Mouse (Mus musculus) limb, embryonic 14.5 days (tissue): ENCODE data around the gene Pfkfb2. TPM values are rescaled to one million over a fixed set of nuclear protein-coding genes. Genes with fewer than 3 reads are reported as not detected.
"Not testable (repeated sequence)": the region's sequence is repeated elsewhere in the genome, so short reads cannot be mapped to it uniquely, and the experiment has no call there.

Experiments used
- ATAC-seq: fragments of 200-750 bp; cut with Nextera tagmentation; 2 replicates; pipeline ENCODE4 v1.8.0; 2017; ENCODE audit warnings: low read depth, moderate number of reproducible peaks, moderate TSS enrichment; ENCODE audit not compliant: low FRiP score
- DNase-seq: peaks from one replicate; pipeline ENCODE4 v3.0.0-alpha.2; 2015; ENCODE audit warnings: low spot score
- H3K27ac ChIP-seq: fragments of 300-500 bp; sonication (generic); replicated peaks from 2 replicates; pipeline ENCODE4 v1.5.1; 2014; ENCODE audit warnings: low read depth, mild to moderate bottlenecking, low read length, moderate library complexity, mixed read lengths
- H3K27me3 ChIP-seq: fragments of 300-500 bp; sonication (generic); 2 replicates; pipeline ENCODE4 v1.6.1; 2014; ENCODE audit warnings: low read length, mixed read lengths; ENCODE audit not compliant: control insufficient read depth, insufficient read depth
- H3K36me3 ChIP-seq: fragments of 300-500 bp; sonication (generic); 2 replicates; pipeline ENCODE4 v1.6.1; 2014; ENCODE audit warnings: mild to moderate bottlenecking, low read length, moderate library complexity, mixed read lengths; ENCODE audit not compliant: control insufficient read depth, insufficient read depth
- H3K4me1 ChIP-seq: fragments of 300-500 bp; sonication (generic); 2 replicates; pipeline ENCODE4 v1.6.1; 2014; ENCODE audit warnings: antibody characterized with exemption, low read length, mixed read lengths; ENCODE audit not compliant: control insufficient read depth, insufficient read depth
- H3K4me2 ChIP-seq: fragments of 300-500 bp; sonication (generic); replicated peaks from 2 replicates; pipeline ENCODE4 v1.6.1; 2014; ENCODE audit warnings: low read depth, mild to moderate bottlenecking, low read length, moderate library complexity; ENCODE audit not compliant: severe bottlenecking
- H3K4me3 ChIP-seq: fragments of 300-500 bp; sonication (generic); replicated peaks from 2 replicates; pipeline ENCODE4 v1.5.1; 2014; ENCODE audit warnings: low read length
- H3K9ac ChIP-seq: fragments of 300-500 bp; sonication (generic); 2 replicates; pipeline ENCODE4 v1.6.1; 2014; ENCODE audit warnings: mild to moderate bottlenecking, low read depth, low read length, moderate library complexity; ENCODE audit not compliant: severe bottlenecking
- H3K9me3 ChIP-seq: fragments of 300-500 bp; sonication (generic); 2 replicates; pipeline ENCODE4 v1.6.1; 2016; ENCODE audit warnings: low read length; ENCODE audit not compliant: control insufficient read depth
- POLR2A ChIP-seq: fragments of 200-500 bp; IDR thresholded peaks from 2 replicates; pipeline ENCODE4 v1.8.0; 2012; ENCODE audit warnings: inconsistent platforms, mild to moderate bottlenecking, moderate library complexity, borderline replicate concordance; ENCODE audit not compliant: insufficient read depth, insufficient read length; ENCODE audit errors: extremely low read depth
- WGBS: fragments of 180-500 bp; shearing (Covaris S2); extraction: QIAGEN DNeasy Blood & Tissue Kit; methylation state at CpG from one replicate; pipeline ENCODE4 v1.1.7; 2014; 5-methylcytosine and 5-hydroxymethylcytosine counted together
- polyA plus RNA-seq, 2 experiments: library from polyadenylated mRNA; depleted of rRNA in 1 of 2; stranded (reverse) in 1 of 2; unstranded in 1 of 2; fragments of >200 nt; fragmentation: Nextera tagmentation in 1 of 2; extraction: Ambion mirVana in 1 of 2; gene quantifications; 2 replicates each; pipeline versions ENCODE4 v1.2.1 to v1.2.3; 2012 to 2014

The Pfkfb2 gene
- polyA plus RNA-seq, 2 experiments = 8.5 to 17.2 TPM

GRCm38 (mm10) chr1:130661454-130661853 is 67.6 kb downstream of the Pfkfb2 start, which contains the start of gene C4bp:
Gene C4bp, minus strand, starts transcription at chr1:130661632.
- WGBS = 89% methylated on average over 3 of the region's 3 CpGs
- no peaks in the 10 kb centered on the region for H3K4me1 ChIP-seq
- no peak within 1 kb of the TSS for H3K4me2 ChIP-seq
- no peak within 1 kb of the TSS for H3K27ac ChIP-seq
- DNase-seq (no peak), ATAC-seq (no peak)
- no peaks in the 10 kb centered on the region for H3K36me3 ChIP-seq
- no peak within 1 kb of the TSS for H3K9ac ChIP-seq
- no peak within 1 kb of the TSS for H3K4me3 ChIP-seq
- TF ChIP-seq POLR2A = no peak
- no peaks in the 10 kb centered on the region for H3K27me3 ChIP-seq
- H3K9me3 ChIP-seq = no peaks in the 10 kb centered on the region

DNA sequence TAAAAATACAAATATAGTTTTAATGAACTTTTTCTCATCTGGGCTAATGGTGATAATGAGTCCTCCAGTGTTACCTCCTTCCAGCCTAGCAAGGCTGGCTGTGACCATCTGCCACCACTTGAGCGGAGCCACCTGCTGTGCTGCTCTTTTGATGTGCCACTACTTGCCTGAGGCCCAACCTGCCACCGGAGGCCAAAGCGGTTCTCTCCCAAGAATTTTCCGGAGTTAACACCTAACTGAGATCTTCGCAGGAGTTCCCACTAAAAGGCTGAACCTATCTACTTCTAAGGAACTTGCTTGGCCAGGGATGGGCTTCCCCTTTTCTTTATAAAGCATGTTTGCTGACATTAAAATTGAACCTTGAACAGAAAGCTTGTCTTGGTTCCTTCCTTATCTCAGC is 69.4 kb downstream of the Pfkfb2 start:
- H3K4me1 ChIP-seq, H3K36me3 ChIP-seq, H3K4me2 ChIP-seq, H3K4me3 ChIP-seq, ATAC-seq, H3K27ac ChIP-seq, H3K9ac ChIP-seq, DNase-seq, H3K27me3 ChIP-seq, H3K9me3 ChIP-seq: not testable (repeated sequence)
- 14% methylated on average over 5 of the region's 5 CpGs for WGBS

DNA sequence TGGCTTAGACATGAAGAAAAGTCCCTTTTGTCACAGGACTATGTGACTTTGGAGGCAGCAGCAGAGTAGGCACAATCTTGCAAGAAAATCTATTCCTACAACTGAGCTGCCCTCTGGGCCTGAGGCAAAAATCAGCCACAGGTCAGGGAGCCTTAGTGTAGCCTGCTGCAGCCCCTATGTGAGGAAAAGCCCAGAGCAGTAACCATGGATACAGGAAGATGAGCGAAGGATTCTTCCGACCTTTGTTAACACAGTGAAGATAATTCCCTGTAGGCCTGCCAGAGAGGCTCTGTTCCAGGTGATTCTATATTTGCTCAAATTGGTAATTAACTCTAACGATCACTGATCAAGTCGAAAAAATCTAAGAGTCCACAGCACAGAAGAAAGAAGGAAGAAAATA is 85.0 kb downstream of the Pfkfb2 start:
- WGBS = 80% methylated on average over 4 of the region's 4 CpGs
- Histone ChIP-seq H3K4me3 (no peak overlapping the region), H3K9ac (no peak overlapping the region), H3K27ac (no peak overlapping the region), H3K9me3 (no peaks in the 10 kb centered on the region), H3K27me3 (no peaks in the 10 kb centered on the region), H3K36me3 (no peaks in the 10 kb centered on the region), H3K4me2 (no peak overlapping the region), H3K4me1 (no peaks in the 10 kb centered on the region)
- TF ChIP-seq POLR2A = no peak
- DNase-seq (no peak), ATAC-seq (no peak)

GRCm38 (mm10) chr1:130640967-130641366 is 88.1 kb downstream of the Pfkfb2 start:
- no peak for ATAC-seq
- Histone ChIP-seq H3K4me2 (no peak overlapping the region), H3K4me3 (no peak overlapping the region), H3K4me1 (no peaks in the 10 kb centered on the region), H3K27me3 (no peaks in the 10 kb centered on the region), H3K36me3 (no peaks in the 10 kb centered on the region), H3K27ac (no peak overlapping the region), H3K9me3 (no peaks in the 10 kb centered on the region), H3K9ac (no peak overlapping the region)
- TF ChIP-seq POLR2A = no peak
- no peak for DNase-seq

Other genes with a start within 250 kb of the Pfkfb2 start
- not detected in 2 replicates for gene Zp3r, start 99.6 kb downstream of the Pfkfb2 start, polyA plus RNA-seq (2012; rRNA removed)
- gene Zp3r, start 99.6 kb downstream of the Pfkfb2 start, polyA plus RNA-seq (2014; fragmentation: Nextera tagmentation; extraction: Ambion mirVana) = not detected in 2 replicates
- 0.03 TPM in 1 of 2 replicates, not detected in the other for gene C4bp, start 67.6 kb downstream of the Pfkfb2 start, polyA plus RNA-seq (2012; rRNA removed)
- gene C4bp, start 67.6 kb downstream of the Pfkfb2 start, polyA plus RNA-seq (2014; fragmentation: Nextera tagmentation; extraction: Ambion mirVana) = not detected in 2 replicates
- gene Gm29427, start 13.5 kb downstream of the Pfkfb2 start, polyA plus RNA-seq (2012; rRNA removed) = not detected in 2 replicates
- not detected in 2 replicates for gene Gm29427, start 13.5 kb downstream of the Pfkfb2 start, polyA plus RNA-seq (2014; fragmentation: Nextera tagmentation; extraction: Ambion mirVana)
- 2.9 TPM in 2 replicates for gene Yod1, start 11.9 kb downstream of the Pfkfb2 start, polyA plus RNA-seq (2012; rRNA removed)
- 7.2 and 7.9 TPM in 2 replicates for gene Yod1, start 11.9 kb downstream of the Pfkfb2 start, polyA plus RNA-seq (2014; fragmentation: Nextera tagmentation; extraction: Ambion mirVana)
- 1.9 and 2.8 TPM in 2 replicates for gene AA986860, start 2.7 kb upstream of the Pfkfb2 start, polyA plus RNA-seq (2012; rRNA removed)
- gene AA986860, start 2.7 kb upstream of the Pfkfb2 start, polyA plus RNA-seq (2014; fragmentation: Nextera tagmentation; extraction: Ambion mirVana) = 8.1 and 10.6 TPM in 2 replicates
- gene Fcamr, start 71.6 kb upstream of the Pfkfb2 start, polyA plus RNA-seq (2012; rRNA removed) = 0.44 and 0.54 TPM in 2 replicates
- gene Fcamr, start 71.6 kb upstream of the Pfkfb2 start, polyA plus RNA-seq (2014; fragmentation: Nextera tagmentation; extraction: Ambion mirVana) = 0.11 and 0.28 TPM in 2 replicates
- 0.08 TPM in 1 of 2 replicates, not detected in the other for gene Pigr, start 97.4 kb upstream of the Pfkfb2 start, polyA plus RNA-seq (2012; rRNA removed)
- 0.15 TPM in 1 of 2 replicates, not detected in the other for gene Pigr, start 97.4 kb upstream of the Pfkfb2 start, polyA plus RNA-seq (2014; fragmentation: Nextera tagmentation; extraction: Ambion mirVana)
- gene Fcmr, start 136.4 kb upstream of the Pfkfb2 start, polyA plus RNA-seq (2012; rRNA removed) = not detected in 2 replicates
- gene Fcmr, start 136.4 kb upstream of the Pfkfb2 start, polyA plus RNA-seq (2014; fragmentation: Nextera tagmentation; extraction: Ambion mirVana) = not detected in 2 replicates
- not detected in 2 replicates for gene Il24, start 158.2 kb upstream of the Pfkfb2 start, polyA plus RNA-seq (2012; rRNA removed)
- not detected in 2 replicates for gene Il24, start 158.2 kb upstream of the Pfkfb2 start, polyA plus RNA-seq (2014; fragmentation: Nextera tagmentation; extraction: Ambion mirVana)
- gene Il20, start 182.2 kb upstream of the Pfkfb2 start, polyA plus RNA-seq (2012; rRNA removed) = not detected in 2 replicates
- gene Il20, start 182.2 kb upstream of the Pfkfb2 start, polyA plus RNA-seq (2014; fragmentation: Nextera tagmentation; extraction: Ambion mirVana) = not detected in 2 replicates
- 0.09 and 0.20 TPM in 2 replicates for gene Il19, start 210.9 kb upstream of the Pfkfb2 start, polyA plus RNA-seq (2012; rRNA removed)
- not detected in 2 replicates for gene Il19, start 210.9 kb upstream of the Pfkfb2 start, polyA plus RNA-seq (2014; fragmentation: Nextera tagmentation; extraction: Ambion mirVana)